Mouse (Mus musculus) midbrain, embryonic 11.5 days (tissue): ENCODE measurements around the gene Actr8. TPM values are rescaled to one million over a fixed set of nuclear protein-coding genes. Genes with fewer than 3 reads are reported as not detected.

Experiments used
- microRNA-seq: library from miRNA; unstranded; fragments of <30 nt; microRNA quantifications from one replicate; pipeline ENCODE4, GENCODE M21; 2017
- polyA plus RNA-seq: library from polyadenylated mRNA; unstranded; fragments of >200 nt; fragmentation: Nextera tagmentation; extraction: Ambion mirVana; gene quantifications from 2 replicates; pipeline ENCODE4 v1.2.1, GENCODE M21; 2014

Actr8 gene
- polyA plus RNA-seq, 1 experiment from 2014 or later: 77.6 TPM

Small RNA genes within 50 kb of the gene (microRNA-seq; reads per million reads assigned to microRNA genes)
- gene Mir6947: 0.76 reads per million

Other genes with a start within 250 kb of the Actr8 start
- gene Selenok, start 10.0 kb upstream of the Actr8 start, polyA plus RNA-seq: 301 and 306 TPM in 2 replicates
- 0.93 and 1.0 TPM in 2 replicates for gene Il17rb, start 30.6 kb downstream of the Actr8 start, polyA plus RNA-seq
- gene Chdh, start 30.7 kb downstream of the Actr8 start, polyA plus RNA-seq: 0.04 TPM in 2 replicates